Mouse (Mus musculus) cerebellum, postnatal 4 days (tissue): ENCODE results near the gene Mymx.

Experiments used
- DNase-seq, 2 experiments: peaks; one replicate each; pipeline ENCODE4 v3.0.0; 2022; ENCODE audit warnings: low spot score in 2 of 2, mixed read lengths in 1 of 2

The Mymx gene

GRCm38 (mm10) chr17:45589844-45590243 lies 12.1 kb downstream of the Mymx start:
- DNase-seq, result no peak

- no peak for DNase-seq
These were observed 12.7 kb downstream of the Mymx start for GRCm38 (mm10) chr17:45589236-45589635.

- DNase-seq, result no peak
These were observed 13.5 kb downstream of the Mymx start for GRCm38 (mm10) chr17:45588370-45588769.

GRCm38 (mm10) chr17:45586449-45586837 lies 15.5 kb downstream of the Mymx start:
- DNase-seq, result no peak

GRCm38 (mm10) chr17:45585725-45586448 lies 16.0 kb downstream of the Mymx start:
- no peak for DNase-seq

GRCm38 (mm10) chr17:45584939-45585678 lies 16.8 kb downstream of the Mymx start:
- DNase-seq, result peak; percentile 70 to 90

- DNase-seq, result peak; percentile 63 to 88
These were observed 17.6 kb downstream of the Mymx start for GRCm38 (mm10) chr17:45584096-45584896.

- DNase-seq, result no peak
These were observed 19.1 kb downstream of the Mymx start for GRCm38 (mm10) chr17:45582715-45583355.

GRCm38 (mm10) chr17:45582188-45582587 lies 19.7 kb downstream of the Mymx start:
- DNase-seq, result no peak

- peak in 1 of 2 experiments; percentile 72 for DNase-seq
These were observed 20.3 kb downstream of the Mymx start for GRCm38 (mm10) chr17:45581567-45581983.

GRCm38 (mm10) chr17:45580958-45581477 lies 20.9 kb downstream of the Mymx start:
- DNase-seq, result no peak

- no peak for DNase-seq
These were observed 22.3 kb downstream of the Mymx start for GRCm38 (mm10) chr17:45579554-45579953.

- DNase-seq, result no peak
These were observed 23.1 kb downstream of the Mymx start for GRCm38 (mm10) chr17:45578843-45579242.

- no peak for DNase-seq
These were observed 23.7 kb downstream of the Mymx start for GRCm38 (mm10) chr17:45578242-45578641.

GRCm38 (mm10) chr17:45575123-45575897 lies 26.6 kb downstream of the Mymx start:
- no peak for DNase-seq

GRCm38 (mm10) chr17:45574129-45574761 lies 27.7 kb downstream of the Mymx start:
- DNase-seq, result peak in 1 of 2 experiments; percentile 72

GRCm38 (mm10) chr17:45573780-45574123 lies 28.1 kb downstream of the Mymx start:
- peak; percentile 93 to 95 for DNase-seq

GRCm38 (mm10) chr17:45573087-45573779 lies 28.7 kb downstream of the Mymx start, which contains the start of gene Hsp90ab1:
Gene Hsp90ab1 (minus strand): TSS chr17:45573271.
- peak; percentile 99 for DNase-seq
